Mouse (Mus musculus): ENCODE results near the gene Hopx.

Gene Hopx

DNA sequence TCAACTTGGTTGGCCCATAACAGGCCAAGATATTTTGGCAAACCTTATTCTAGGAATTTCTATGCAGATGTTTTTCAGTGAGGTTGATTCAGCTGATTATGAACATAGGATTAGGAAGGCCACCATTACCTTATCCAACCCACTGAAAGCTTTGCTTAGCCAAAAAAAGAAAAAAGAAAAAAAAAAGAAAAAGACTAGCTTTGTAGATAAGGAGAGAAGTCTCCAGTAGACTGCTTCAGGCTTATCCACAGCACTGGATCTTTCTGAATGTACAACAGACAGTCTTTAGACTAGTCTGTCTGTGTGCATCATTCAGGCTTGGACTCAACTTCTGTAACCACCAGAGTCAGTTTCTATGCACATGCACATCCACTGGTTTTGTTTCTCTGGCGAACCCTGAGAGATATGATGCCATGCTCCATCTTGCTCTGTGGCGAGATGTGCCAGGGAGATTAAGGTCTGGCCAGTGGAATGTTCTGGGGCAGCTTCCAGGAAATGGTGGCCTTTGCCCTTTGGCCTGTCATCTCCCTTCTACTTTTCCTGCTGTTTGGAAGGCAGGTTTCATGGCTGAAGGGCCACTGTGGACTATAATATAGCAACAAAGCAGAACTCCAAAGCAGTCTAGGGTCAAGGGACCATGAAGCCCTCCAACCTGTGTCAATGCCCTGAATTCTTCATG lies 17.7 kb upstream of the Hopx start:
- no peak for DNase-seq (ENCODE audit: low read depth, low spot score)

DNA sequence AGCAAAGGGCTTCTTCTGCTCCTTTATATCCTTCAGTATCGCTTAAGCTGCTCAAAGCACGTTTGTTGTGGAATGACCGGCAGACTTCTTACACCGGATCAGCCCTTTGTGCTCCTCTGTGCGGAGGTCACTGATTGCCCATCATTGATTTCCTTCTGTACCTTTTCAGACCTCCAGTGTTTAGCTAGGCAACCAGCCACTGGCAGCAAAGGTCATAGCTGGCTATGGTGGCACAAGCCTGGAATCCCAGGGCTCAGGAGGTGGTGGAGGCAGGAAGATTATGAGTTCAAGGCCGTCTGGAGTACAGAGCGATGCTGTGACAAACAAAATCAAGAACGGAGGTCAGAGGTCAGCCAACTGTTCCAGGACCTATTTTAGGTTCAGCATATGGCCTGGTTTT lies 17.0 kb upstream of the Hopx start:
- no peak for DNase-seq (ENCODE audit: low read depth, low spot score)

- no peak for DNase-seq (ENCODE audit: low read depth, low spot score)
Observed at GRCm38 (mm10) chr5:77130310-77131020, 15.5 kb upstream of the Hopx start.

DNA sequence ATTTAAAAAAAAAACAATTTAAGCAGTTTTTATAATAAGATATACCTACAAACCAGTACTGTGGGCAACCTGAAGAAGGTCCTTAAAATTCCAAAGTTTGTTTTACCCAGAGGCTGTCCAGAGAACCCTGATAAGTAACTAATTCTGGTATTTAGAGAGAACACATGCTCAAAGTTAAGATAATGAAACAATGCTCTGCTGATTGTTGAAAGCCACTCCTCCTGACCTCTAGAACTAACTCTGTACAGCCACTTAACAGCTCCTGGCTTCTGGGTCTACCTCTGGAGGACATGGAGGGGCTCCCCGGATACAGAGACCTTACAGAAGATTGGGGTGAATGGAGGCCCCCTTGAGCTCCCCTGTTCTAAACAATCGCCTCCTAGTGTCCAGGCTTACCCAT lies 15.0 kb upstream of the Hopx start:
- DNase-seq (ENCODE audit: low read depth, low spot score), result no peak

GRCm38 (mm10) chr5:77128854-77129253 lies 13.9 kb upstream of the Hopx start:
- DNase-seq (ENCODE audit: low read depth, low spot score), result no peak

DNA sequence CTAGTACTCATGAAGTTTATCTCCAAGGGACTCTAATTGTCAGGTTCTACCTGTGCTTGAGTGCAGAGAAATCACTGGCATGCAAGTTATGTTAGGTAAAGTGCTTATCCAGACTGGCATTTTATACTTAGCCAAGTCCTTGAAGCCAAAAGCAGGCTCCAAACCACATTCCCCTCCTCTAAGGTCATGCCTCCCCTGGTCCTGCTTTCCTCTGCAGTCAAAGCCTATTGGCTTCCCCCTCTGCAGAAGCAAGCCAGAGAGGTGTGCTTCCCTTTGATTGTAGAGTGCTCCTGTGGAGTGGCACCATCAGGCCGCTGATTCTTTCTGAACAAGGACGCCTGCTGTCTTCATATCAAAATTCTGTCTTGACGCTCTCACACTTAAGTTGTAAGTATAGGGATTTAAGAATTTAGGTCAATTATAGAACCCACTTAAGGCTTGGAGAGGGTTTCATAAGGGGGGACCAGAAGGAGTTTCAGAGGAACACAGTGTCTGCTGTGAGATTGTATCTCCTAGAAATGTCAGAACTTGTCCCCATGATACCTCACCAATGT lies 11.6 kb upstream of the Hopx start:
- DNase-seq (ENCODE audit: low read depth, low spot score), result no peak

DNA sequence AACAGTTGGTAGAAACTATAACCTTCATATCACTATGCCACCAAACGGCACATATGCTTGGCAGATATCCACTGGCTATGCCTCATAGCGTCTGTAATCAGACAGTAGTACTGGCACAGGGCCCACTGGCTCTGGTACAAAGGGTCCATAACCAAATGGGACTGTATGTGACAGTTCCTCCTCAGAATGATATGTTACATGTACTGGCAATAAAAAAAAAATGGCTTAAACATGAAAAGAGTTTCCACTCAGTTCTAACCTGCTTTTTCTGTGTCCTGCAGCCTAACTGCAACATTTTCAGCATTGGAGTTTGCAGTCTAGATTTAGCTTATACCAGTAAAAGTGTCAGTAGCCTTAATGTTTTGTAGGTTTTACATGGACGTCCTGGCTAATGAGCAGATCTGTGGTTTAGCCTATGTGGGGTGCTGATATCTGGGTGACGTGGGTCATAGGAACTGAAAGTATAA lies 9.9 kb upstream of the Hopx start:
- DNase-seq (ENCODE audit: low read depth, low spot score), result no peak

GRCm38 (mm10) chr5:77124165-77124564 lies 9.2 kb upstream of the Hopx start:
- no peak for DNase-seq (ENCODE audit: low read depth, low spot score)

DNA sequence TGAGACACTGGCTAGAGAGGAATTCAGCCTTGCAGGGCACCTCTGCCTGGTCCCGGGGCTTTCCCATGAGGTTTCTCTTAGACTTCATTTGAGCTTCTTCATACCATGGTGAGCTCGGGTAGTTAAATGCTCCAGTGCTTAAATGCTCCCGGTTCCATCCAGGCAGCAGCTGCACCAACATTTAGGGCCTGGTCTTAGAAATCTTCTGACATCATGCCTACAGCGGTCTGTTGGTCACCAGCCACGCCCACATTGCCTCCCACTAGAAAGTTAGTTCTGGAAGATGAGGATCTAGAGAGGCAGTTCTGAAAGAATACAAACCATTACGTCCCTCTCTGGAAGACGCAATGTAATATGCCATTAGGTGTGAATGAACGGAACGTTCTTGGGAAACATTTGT lies 8.7 kb upstream of the Hopx start:
- no peak for DNase-seq (ENCODE audit: low read depth, low spot score)

- DNase-seq (ENCODE audit: low read depth, low spot score), result no peak
Observed at GRCm38 (mm10) chr5:77122254-77123192, 7.6 kb upstream of the Hopx start.

DNA sequence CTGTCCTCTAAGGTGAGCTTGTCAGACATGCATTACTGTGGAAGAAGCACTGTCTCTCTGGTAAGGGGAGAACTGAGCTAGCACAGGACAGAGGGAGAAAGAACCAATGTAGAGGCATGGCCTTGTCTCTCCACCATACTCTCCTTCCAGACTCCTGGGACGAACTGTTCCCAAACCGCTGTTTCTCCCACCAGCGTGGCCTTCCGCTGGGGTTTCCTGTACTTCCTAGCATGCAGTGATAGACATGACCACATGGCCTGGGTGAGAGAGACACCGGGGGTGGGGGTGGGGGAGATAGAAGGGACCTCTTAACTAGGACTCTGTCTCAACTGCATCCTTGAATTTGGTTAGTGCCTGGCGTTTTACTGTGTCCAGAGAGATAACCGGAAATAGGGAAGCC lies 5.8 kb upstream of the Hopx start:
- DNase-seq (ENCODE audit: low read depth, low spot score), result no peak

GRCm38 (mm10) chr5:77119475-77120422 lies 4.8 kb upstream of the Hopx start:
- DNase-seq (ENCODE audit: low read depth, low spot score), result no peak

- no peak for DNase-seq (ENCODE audit: low read depth, low spot score)
Observed at GRCm38 (mm10) chr5:77115732-77116131, 811 bp upstream of the Hopx start.

DNA sequence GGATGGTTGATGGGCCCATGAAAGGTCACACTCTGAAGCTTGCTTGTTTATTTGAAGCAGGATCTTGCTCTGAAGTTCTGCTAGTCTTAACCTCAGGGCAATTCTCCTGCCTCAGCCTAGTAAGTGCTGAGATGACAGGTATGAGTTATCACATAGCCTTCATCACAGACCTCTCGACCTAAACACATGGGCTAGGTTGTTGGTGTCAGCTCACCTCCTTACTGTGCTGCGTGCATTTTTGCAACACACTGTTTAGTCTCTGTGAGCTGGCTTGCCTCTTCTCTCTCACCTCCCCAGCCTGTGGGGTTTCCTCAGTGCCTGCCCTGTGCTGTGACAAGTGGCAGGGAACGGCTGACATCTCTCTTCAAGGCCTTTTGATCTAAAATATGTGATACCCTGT lies 1.1 kb downstream of the Hopx start:
- no peak for DNase-seq (ENCODE audit: low read depth, low spot score)

DNA sequence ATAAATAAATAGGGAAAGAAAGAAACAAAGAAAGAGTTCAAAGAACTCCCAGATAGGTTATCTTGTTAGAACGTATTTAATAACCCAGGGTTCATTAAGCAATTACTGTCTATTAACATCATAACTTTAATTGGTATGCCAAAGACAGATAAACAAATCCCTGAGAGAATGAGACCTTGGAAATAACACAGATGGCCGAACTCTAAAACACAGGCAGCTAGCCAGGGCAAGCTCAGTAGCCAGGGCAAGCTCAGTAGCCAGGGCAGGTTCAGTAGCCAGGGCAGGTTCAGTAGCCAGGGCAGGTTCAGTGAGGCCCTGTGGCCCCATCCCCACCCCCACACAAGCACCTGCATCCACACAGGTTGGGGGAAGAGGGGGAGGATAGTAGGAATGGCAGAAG lies 2.9 kb downstream of the Hopx start:
- DNase-seq (ENCODE audit: low read depth, low spot score), result no peak

- DNase-seq (ENCODE audit: low read depth, low spot score), result no peak
Observed at GRCm38 (mm10) chr5:77109814-77110213, 5.1 kb downstream of the Hopx start.

GRCm38 (mm10) chr5:77108806-77109205 lies 6.1 kb downstream of the Hopx start:
- DNase-seq (ENCODE audit: low read depth, low spot score), result no peak

DNA sequence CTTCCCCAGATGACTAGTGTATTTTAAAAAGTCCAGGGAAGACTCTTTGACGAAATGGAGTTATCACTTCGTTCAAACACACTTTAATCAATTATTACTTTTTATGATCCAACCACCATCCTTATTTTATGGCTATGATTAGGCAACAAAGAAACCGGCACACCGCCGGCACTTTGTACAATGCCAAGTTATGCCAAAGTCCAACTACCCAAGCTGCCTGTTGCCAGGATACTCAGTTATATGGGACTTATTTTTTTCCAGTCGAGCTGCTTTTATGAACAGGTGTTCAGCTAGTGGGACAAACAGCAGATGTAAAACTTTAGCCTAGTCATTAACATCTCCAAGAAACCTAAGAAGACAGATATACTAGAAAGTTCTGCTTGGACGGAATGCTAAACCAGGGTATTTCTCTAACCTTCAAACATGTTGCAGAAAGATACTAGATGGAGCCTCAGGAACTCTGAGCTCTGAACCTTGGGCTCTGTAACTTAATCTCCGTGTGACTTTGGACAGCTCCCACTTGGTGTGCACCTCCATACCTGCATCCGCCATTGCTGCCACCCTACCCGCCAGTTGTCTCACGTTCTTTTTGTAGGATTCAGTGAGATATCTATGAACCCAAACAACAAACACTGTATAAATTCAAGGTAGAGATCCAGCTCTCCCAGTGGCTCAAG lies 7.6 kb downstream of the Hopx start:
- no peak for DNase-seq (ENCODE audit: low read depth, low spot score)

- no peak for DNase-seq (ENCODE audit: low read depth, low spot score)
Observed at GRCm38 (mm10) chr5:77102522-77103365, 12.2 kb downstream of the Hopx start.
